Comparison of ENCODE assay signal across 27 mouse cellular contexts in genomic region chr16:39191861-39192260, GRCm38 (mm10).
"Had no signal": no experiment of that assay in that cellular context is flagged by ENCODE, and none has a peak within 500 bp of the region (broad histone marks: within the 10 kb centered on the region; RNA-seq: fewer than 3 reads in every experiment).

No protein-coding gene starts in this region.

- H3K4me3 ChIP-seq: gastrocnemius, adult 2 months; heart, adult 2 months; heart, embryonic 13.5 days; heart, embryonic 15.5 days; hindbrain, embryonic 13.5 days; hindbrain, embryonic 15.5 days; kidney, embryonic 15.5 days; limb, embryonic 13.5 days; limb, embryonic 15.5 days; liver, embryonic 12.5 days had no signal

- H3K27ac ChIP-seq: gastrocnemius, adult 2 months; heart, adult 2 months; heart, embryonic 13.5 days; heart, embryonic 15.5 days; hindbrain, embryonic 13.5 days; hindbrain, embryonic 15.5 days; hindbrain, postnatal 0 days; kidney, embryonic 15.5 days; kidney, postnatal 0 days; limb, embryonic 13.5 days; limb, embryonic 15.5 days; liver, embryonic 12.5 days; liver, embryonic 14.5 days had no signal

- ATAC-seq: hindbrain, postnatal 0 days; intestine, embryonic 16.5 days; liver, embryonic 12.5 days had no signal

- DNase-seq: gastrocnemius, adult 2 months; gastrocnemius, postnatal 14 days; gastrocnemius, postnatal 36 days; heart, adult 11 months; heart, adult 2 months; heart, postnatal 14 days; heart, postnatal 36 days; kidney, adult 11 months; kidney, adult 2 months; kidney, adult 9 months; kidney, postnatal 14 days; kidney, postnatal 36 days; layer of hippocampus, adult 9-11 months; layer of hippocampus, postnatal 36 days; left cerebral cortex, postnatal 4 days had no signal
